23 mouse cellular contexts compared by ENCODE assay signal in genomic region chr1:83527803-83528202, GRCm38 (mm10).
A peak's percentile ranks its signal among the peaks of the same experiment; 100 is the strongest.
DNase-seq lines count a peak whose midpoint lies in the region; ATAC-seq and TF ChIP-seq lines count a peak whose summit lies in the region.
"Had no signal": no experiment of that assay in that cellular context is flagged by ENCODE, and none has a peak within 500 bp of the region (broad histone marks: within the 10 kb centered on the region; RNA-seq: fewer than 3 reads in every experiment).

No protein-coding gene starts in this region.

- H3K27ac ChIP-seq in left cerebral cortex, adult 2 months: peak overlapping the region; percentile 32; the same call in 1 of the 2 replicates
- H3K27ac ChIP-seq: embryonic facial prominence, embryonic 13.5 days; embryonic facial prominence, embryonic 15.5 days; forebrain, embryonic 10.5 days; forebrain, embryonic 12.5 days had no signal

- peak; percentile 95 for ATAC-seq in frontal cortex, adult (ENCODE audit: low TSS enrichment)
- ATAC-seq: forebrain, embryonic 16.5 days had no signal

- TF ChIP-seq POLR2A in brain, embryonic 14.5 days (IDR thresholded peaks at IDR 0.05; ENCODE audit: borderline replicate concordance, extremely low read depth, insufficient read depth, insufficient read length, poor library complexity, severe bottlenecking): no peak

- no peak overlapping the region for H3K4me3 ChIP-seq in left cerebral cortex, adult 2 months
- H3K4me3 ChIP-seq: embryonic facial prominence, embryonic 13.5 days; embryonic facial prominence, embryonic 15.5 days; erythroblast, embryonic 14.5 days; forebrain, embryonic 10.5 days; forebrain, embryonic 12.5 days had no signal

- DNase-seq in frontal cortex, postnatal 10 days (ENCODE audit: low spot score in 2 of 2): no peak
- DNase-seq in left cerebral cortex, adult 2 months (ENCODE audit: extremely low spot score in 1 of 2, low spot score in 2 of 2): no peak
- DNase-seq in left cerebral cortex, adult 8-10 months (ENCODE audit: low spot score in 2 of 2): no peak
- DNase-seq in brain, embryonic 14.5 days (ENCODE audit: low read depth): peak; percentile 15
- DNase-seq in telencephalon, adult 2 months (ENCODE audit: low read depth, low spot score): peak; percentile 70
- DNase-seq in thymus, postnatal 36 days: no peak
- DNase-seq in kidney, postnatal 4 days: no peak
- DNase-seq: adrenal gland, adult 2 months; adrenal gland, postnatal 10 days; adrenal gland, postnatal 25 days; cerebellum, adult 11 months; cerebellum, adult 18-20 months; cerebellum, adult 8-10 months; cerebellum, adult 9-11 months; cerebellum, postnatal 14 days; cerebellum, postnatal 36 days had no signal

- intact Hi-C loops in left cerebral cortex, adult 2 months (cut with DNase I): loop anchor here (1.0 to 10.0 kb wide), 4 partner anchors 23 to 157 kb away; partner anchors contain the start of gene Sphkap

- no peak for TF ChIP-seq CTCF in left cerebral cortex, adult 2 months (IDR thresholded peaks at IDR 0.05)
- no peak for TF ChIP-seq CTCF in brain, embryonic 14.5 days (IDR thresholded peaks at IDR 0.05; ENCODE audit: borderline replicate concordance, extremely low read depth, insufficient read depth, insufficient read length)

Comparison
In these comparisons a context has a peak if more than half of its experiments do, and no peak if none do; other contexts are left out.
1. DNase-seq: peak in brain, embryonic 14.5 days (single experiment) and telencephalon, adult 2 months (single experiment); none in frontal cortex, postnatal 10 days (0 of 2), left cerebral cortex, adult 2 months (0 of 2), left cerebral cortex, adult 8-10 months (0 of 2), thymus, postnatal 36 days (0 of 2) and kidney, postnatal 4 days (0 of 2).